Mouse (Mus musculus) cerebellum, adult 2 months (tissue): ENCODE measurements around the gene Cstf2. TPM values are rescaled to one million over a fixed set of nuclear protein-coding genes. Genes with fewer than 3 reads are reported as not detected.

Experiments used
- DNase-seq, 2 experiments: peaks; one replicate each; pipeline ENCODE4 v3.0.0; 2021
- H3K27ac ChIP-seq: fragments of 200-500 bp; 2 replicates; pipeline ENCODE4 v1.5.1; 2012; ENCODE audit warnings: low read length, control low read depth, inconsistent platforms; ENCODE audit not compliant: insufficient read depth
- H3K27me3 ChIP-seq: fragments of 200-500 bp; 2 replicates; pipeline ENCODE4 v1.6.1; 2012; ENCODE audit warnings: inconsistent platforms, mild to moderate bottlenecking, low read length, moderate library complexity; ENCODE audit not compliant: control insufficient read depth, insufficient read depth
- H3K4me1 ChIP-seq: fragments of 200-500 bp; 2 replicates; pipeline ENCODE4 v1.6.1; 2011; ENCODE audit warnings: low read length; ENCODE audit not compliant: control insufficient read depth, insufficient read depth
- H3K4me3 ChIP-seq: fragments of 200-500 bp; replicated peaks from 2 replicates; pipeline ENCODE3; 2011; ENCODE audit warnings: mild to moderate bottlenecking, low read depth, low read length, control low read depth; ENCODE audit not compliant: insufficient read depth
- CTCF ChIP-seq: fragments of 200-500 bp; IDR thresholded peaks from 2 replicates; pipeline ENCODE4 v1.5.1; 2011; ENCODE audit warnings: low read depth, mild to moderate bottlenecking, control low read depth, low read length, moderate library complexity, borderline replicate concordance; ENCODE audit not compliant: insufficient read depth
- POLR2A ChIP-seq: fragments of 200-500 bp; IDR thresholded peaks from 2 replicates; pipeline ENCODE4 v1.6.1; 2011; ENCODE audit warnings: low read length, control low read depth, borderline replicate concordance; ENCODE audit not compliant: insufficient read depth
- WGBS: fragments of 180-500 bp; shearing (Covaris S2); methylation state at CpG from one replicate; pipeline ENCODE4 v1.1.7; 2018; 5-methylcytosine and 5-hydroxymethylcytosine counted together
- polyA plus RNA-seq: library from polyadenylated mRNA; depleted of rRNA; stranded (reverse); fragments of >200 nt; gene quantifications from 2 replicates; pipeline ENCODE4 v1.2.3, GENCODE M21; 2012; rRNA removed

Cstf2 gene
- 106 and 109 TPM in 2 replicates for polyA plus RNA-seq

DNA sequence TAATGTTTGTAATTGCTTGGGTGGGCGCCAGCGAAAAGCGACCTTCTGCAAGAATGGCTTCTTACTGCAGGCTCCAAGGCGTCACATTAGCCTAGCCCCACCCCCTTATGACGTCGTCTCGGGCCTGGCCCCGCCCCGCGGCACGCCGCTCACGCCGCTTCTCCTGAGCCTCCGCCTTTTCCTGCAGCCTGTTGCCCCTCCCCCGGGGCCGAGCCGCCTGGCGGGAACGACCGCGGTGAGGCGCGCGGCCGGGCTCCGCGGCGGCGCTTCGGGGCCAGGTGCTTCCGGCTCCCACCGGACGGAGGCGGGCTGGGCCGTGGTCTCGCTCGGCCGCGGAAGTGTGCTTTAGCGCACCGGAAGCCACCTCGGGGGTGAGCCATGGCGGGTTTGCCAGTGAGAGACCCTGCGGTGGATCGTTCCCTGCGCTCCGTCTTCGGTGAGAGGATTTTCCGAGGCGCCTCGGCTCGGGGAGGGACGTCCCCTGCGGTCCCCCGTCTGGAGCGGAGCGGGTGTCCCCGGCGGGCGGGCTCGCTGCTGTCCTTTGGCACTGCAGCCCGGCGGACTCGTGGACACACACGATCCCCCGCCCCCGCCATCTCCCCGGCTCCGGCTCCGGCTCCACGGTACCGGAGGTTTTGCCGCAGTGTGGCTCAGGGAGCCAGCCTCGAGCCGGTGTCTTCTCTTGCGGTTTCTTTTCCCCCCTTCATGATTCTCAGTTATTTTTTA is at the start of gene Cstf2:
TSS of gene Cstf2 (plus strand) at position 201 of the 726 bp plus-strand sequence.
- TF ChIP-seq POLR2A: peak; percentile 76; the same call in 1 of the 2 replicates
- no peak for TF ChIP-seq CTCF
- Histone ChIP-seq H3K4me1 (no peaks in the 10 kb centered on the region), H3K27ac (peak within 1 kb of the TSS; percentile 72), H3K4me3 (peak within 1 kb of the TSS; percentile 52), H3K27me3 (no peaks in the 10 kb centered on the region)
- peak; percentile 95 to 96 for DNase-seq
- whole genome bisulfite sequencing: 10% methylated on average over 62 of the region's 77 CpGs

GRCm38 (mm10) chrX:134019005-134019404 is 40.0 kb upstream of the Cstf2 start:
- Histone ChIP-seq H3K4me1 (no peaks in the 10 kb centered on the region), H3K27ac (no peak overlapping the region), H3K4me3 (no peak overlapping the region), H3K27me3 (no peaks in the 10 kb centered on the region)
- peak; percentile 46 to 55 for DNase-seq
- TF ChIP-seq POLR2A: no peak
- peak; percentile 75; the same call in 1 of the 2 replicates for TF ChIP-seq CTCF
- 8% methylated on average over 9 of the region's 9 CpGs for WGBS

- 29% methylated on average over 5 of the region's 5 CpGs for WGBS
- no peak overlapping the region for H3K4me3 ChIP-seq
- no peaks in the 10 kb centered on the region for H3K4me1 ChIP-seq
- H3K27ac ChIP-seq: no peak overlapping the region
- DNase-seq: no peak
- TF ChIP-seq CTCF (no peak), POLR2A (no peak)
- no peaks in the 10 kb centered on the region for H3K27me3 ChIP-seq
These were observed 38.3 kb upstream of the Cstf2 start for GRCm38 (mm10) chrX:134020664-134021063.

- WGBS: 84% methylated on average over 1 of the region's 1 CpGs
- DNase-seq: no peak
- TF ChIP-seq CTCF: no peak
- TF ChIP-seq POLR2A: no peak
- Histone ChIP-seq H3K27ac (no peak overlapping the region), H3K27me3 (no peaks in the 10 kb centered on the region), H3K4me3 (no peak overlapping the region), H3K4me1 (no peaks in the 10 kb centered on the region)
These were observed 10.0 kb upstream of the Cstf2 start for GRCm38 (mm10) chrX:134048994-134049393.

DNA sequence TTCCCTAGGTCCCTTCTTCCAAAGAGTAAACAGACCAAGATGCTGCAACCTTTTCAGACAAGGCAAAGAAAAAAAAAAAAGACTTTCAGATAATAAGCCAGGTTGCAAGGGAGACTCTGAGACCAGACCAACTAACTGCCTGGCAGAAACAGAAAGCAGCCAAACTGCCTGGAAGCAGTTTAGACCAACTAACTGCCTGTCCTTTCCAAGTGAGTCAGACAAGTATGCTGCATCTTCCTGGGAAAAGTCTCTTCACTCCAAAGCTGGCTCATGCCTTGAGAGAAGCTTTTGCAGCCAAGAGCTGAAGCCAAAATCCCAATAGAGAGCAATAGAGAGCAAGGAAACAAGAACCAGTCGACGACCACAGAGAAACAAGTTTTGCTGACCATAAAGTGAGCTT is 2.1 kb upstream of the Cstf2 start:
- H3K27ac ChIP-seq: no peak overlapping the region
- 61% methylated on average over 2 of the region's 2 CpGs for WGBS
- no peaks in the 10 kb centered on the region for H3K4me1 ChIP-seq
- H3K4me3 ChIP-seq: no peak overlapping the region
- no peak for DNase-seq
- TF ChIP-seq POLR2A (no peak), CTCF (no peak)
- no peaks in the 10 kb centered on the region for H3K27me3 ChIP-seq

GRCm38 (mm10) chrX:134058040-134058875 is 729 bp upstream of the Cstf2 start:
- Histone ChIP-seq H3K27ac (no peak overlapping the region), H3K4me1 (no peaks in the 10 kb centered on the region), H3K4me3 (peak overlapping the region; percentile 52), H3K27me3 (no peaks in the 10 kb centered on the region)
- DNase-seq: peak in 1 of 2 experiments; percentile 12
- TF ChIP-seq POLR2A (no peak), CTCF (no peak)
- WGBS: 46% methylated on average over 14 of the region's 14 CpGs

DNA sequence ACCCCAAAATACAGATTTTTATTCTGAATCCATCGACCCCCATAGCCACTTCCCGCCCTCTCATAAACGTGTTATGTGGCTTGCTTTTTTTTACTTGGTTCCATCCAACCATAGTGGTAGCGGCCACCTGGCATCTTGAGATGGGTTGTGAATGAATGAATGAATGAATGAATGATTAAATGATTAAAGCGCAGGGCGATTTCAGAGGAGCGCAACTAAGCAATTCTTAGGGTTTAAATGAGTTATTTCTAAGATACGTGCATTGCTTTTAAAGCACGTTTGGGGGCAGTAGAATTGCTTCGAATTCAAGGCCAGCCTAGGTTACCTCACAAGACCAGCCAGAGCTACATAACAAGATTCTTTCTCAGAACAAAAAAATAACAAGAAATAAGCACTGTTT is 777 bp downstream of the Cstf2 start:
- TF ChIP-seq CTCF: no peak
- no peak for TF ChIP-seq POLR2A
- Histone ChIP-seq H3K4me1 (no peaks in the 10 kb centered on the region), H3K27ac (peak overlapping the region; percentile 72; the same call in 1 of the 2 replicates), H3K27me3 (no peaks in the 10 kb centered on the region), H3K4me3 (peak overlapping the region; percentile 52)
- peak in 1 of 2 experiments; percentile 30 for DNase-seq
- 8% methylated on average over 10 of the region's 10 CpGs for WGBS
